Mouse (Mus musculus) heart, embryonic 14.5 days (tissue): Measurements from ENCODE around the gene Pfkfb4. TPM values are rescaled to one million over a fixed set of nuclear protein-coding genes. Genes with fewer than 3 reads are reported as not detected.
A peak's percentile ranks its signal among the peaks of the same experiment; 100 is the strongest.

Experiments used
- ATAC-seq: fragments of 200-750 bp; cut with Nextera tagmentation; 2 replicates; pipeline ENCODE4 v1.8.0; 2017; ENCODE audit warnings: low read depth, moderate TSS enrichment; ENCODE audit not compliant: insufficient number of reproducible peaks, insufficient read depth, low FRiP score
- H3K27ac ChIP-seq, 2 experiments: fragments of 200-500 bp in 1 of 2; fragments of 300-500 bp in 1 of 2; sonication (generic) in 1 of 2; replicated peaks in 1 of 2; 2 replicates each; pipeline ENCODE4 v1.5.1; 2012 to 2014; ENCODE audit warnings: low read depth in 2 of 2, low read length in 2 of 2, control low read depth in 1 of 2, mild to moderate bottlenecking in 1 of 2, mixed read lengths in 1 of 2; ENCODE audit not compliant: control insufficient read depth in 1 of 2, insufficient read depth in 1 of 2
- H3K27me3 ChIP-seq: fragments of 300-500 bp; sonication (generic); 2 replicates; pipeline ENCODE4 v1.6.1; 2014; ENCODE audit warnings: mild to moderate bottlenecking, low read length, control low read depth; ENCODE audit not compliant: control insufficient read depth, insufficient read depth
- H3K36me3 ChIP-seq: fragments of 300-500 bp; sonication (generic); 2 replicates; pipeline ENCODE4 v1.6.1; 2014; ENCODE audit warnings: mild to moderate bottlenecking, control low read depth, low read length, mixed read lengths; ENCODE audit not compliant: control insufficient read depth, insufficient read depth
- H3K4me1 ChIP-seq, 2 experiments: fragments of 200-500 bp in 1 of 2; fragments of 300-500 bp in 1 of 2; sonication (generic) in 1 of 2; 2 replicates each; pipeline ENCODE4 v1.6.1; 2012 to 2014; ENCODE audit warnings: low read length in 2 of 2, control low read depth in 1 of 2, mixed read lengths in 1 of 2; ENCODE audit not compliant: control insufficient read depth in 2 of 2, insufficient read depth in 2 of 2
- H3K4me2 ChIP-seq: fragments of 300-500 bp; sonication (generic); 2 replicates; pipeline ENCODE4 v1.6.1; 2014; ENCODE audit warnings: mild to moderate bottlenecking, low read length
- H3K4me3 ChIP-seq, 2 experiments: fragments of 200-500 bp in 1 of 2; fragments of 300-500 bp in 1 of 2; sonication (generic) in 1 of 2; 2 replicates each; pipeline ENCODE4 v1.5.1; 2012 to 2014; ENCODE audit warnings: low read length in 2 of 2, mild to moderate bottlenecking in 2 of 2, control low read depth in 1 of 2, low read depth in 1 of 2, moderate library complexity in 1 of 2; ENCODE audit not compliant: control insufficient read depth in 1 of 2, insufficient read depth in 1 of 2
- H3K9ac ChIP-seq: fragments of 300-500 bp; sonication (generic); 2 replicates; pipeline ENCODE4 v1.6.1; 2014; ENCODE audit warnings: mild to moderate bottlenecking, low read length
- H3K9me3 ChIP-seq: fragments of 300-500 bp; sonication (generic); 2 replicates; pipeline ENCODE4 v1.6.1; 2016; ENCODE audit warnings: low read length, control low read depth; ENCODE audit not compliant: control insufficient read depth
- WGBS: fragments of 180-500 bp; shearing (Covaris S2); extraction: QIAGEN DNeasy Blood & Tissue Kit; methylation state at CpG from one replicate; pipeline ENCODE4 v1.1.7; 2014; 5-methylcytosine and 5-hydroxymethylcytosine counted together
- polyA plus RNA-seq: library from polyadenylated mRNA; unstranded; fragments of >200 nt; fragmentation: Nextera tagmentation; extraction: Ambion mirVana; gene quantifications from 2 replicates; pipeline ENCODE4 v1.2.1, GENCODE M21; 2014

Gene Pfkfb4
- polyA plus RNA-seq, 1 experiment from 2014 or later, result 2.9 TPM

GRCm38 (mm10) chr9:109049996-109050673, 58.6 kb downstream of the Pfkfb4 start:
- Histone ChIP-seq H3K27ac (no peak overlapping the region), H3K27me3 (no peaks in the 10 kb centered on the region), H3K9me3 (no peaks in the 10 kb centered on the region), H3K9ac (no peak overlapping the region), H3K36me3 (peaks cover 41% of the 10 kb centered on the region), H3K4me1 (peaks cover 5 to 6% of the 10 kb centered on the region in 2 experiments), H3K4me2 (no peak overlapping the region), H3K4me3 (no peak overlapping the region)
- ATAC-seq, result no peak
- WGBS, result 84% methylated on average over 9 of the region's 9 CpGs

DNA sequence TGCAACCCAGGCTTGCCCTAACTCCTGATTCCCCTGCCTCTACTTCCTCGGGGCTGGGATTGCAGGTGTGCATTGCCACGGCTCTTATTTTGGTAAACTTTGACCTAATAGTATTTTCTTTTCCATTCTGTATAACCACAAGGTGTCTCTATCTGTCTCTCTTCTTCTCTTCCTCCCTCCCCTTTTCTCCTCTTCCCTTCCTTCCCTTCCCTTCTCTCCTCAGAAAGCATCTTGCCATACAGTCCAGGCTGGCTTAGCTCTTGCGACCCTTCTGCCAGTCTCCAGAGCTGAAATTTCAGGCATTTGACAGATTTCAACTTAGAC, 59.1 kb downstream of the Pfkfb4 start:
- Histone ChIP-seq H3K4me1 (peaks cover 8 to 11% of the 10 kb centered on the region in 2 experiments), H3K36me3 (peaks cover 41% of the 10 kb centered on the region), H3K27ac (no peak overlapping the region), H3K9ac (no peak overlapping the region), H3K4me3 (no peak overlapping the region), H3K9me3 (no peaks in the 10 kb centered on the region), H3K27me3 (no peaks in the 10 kb centered on the region), H3K4me2 (no peak overlapping the region)
- 75% methylated on average over 3 of the region's 3 CpGs for WGBS
- ATAC-seq, result no peak

GRCm38 (mm10) chr9:109051011-109051501, 59.5 kb downstream of the Pfkfb4 start:
- Histone ChIP-seq H3K9me3 (no peaks in the 10 kb centered on the region), H3K27ac (no peak overlapping the region), H3K4me1 (peaks cover 8 to 12% of the 10 kb centered on the region in 2 experiments), H3K4me2 (no peak overlapping the region), H3K9ac (no peak overlapping the region), H3K36me3 (peaks cover 45% of the 10 kb centered on the region), H3K4me3 (no peak overlapping the region), H3K27me3 (no peaks in the 10 kb centered on the region)
- no peak for ATAC-seq
- WGBS, result 84% methylated on average over 13 of the region's 13 CpGs

DNA sequence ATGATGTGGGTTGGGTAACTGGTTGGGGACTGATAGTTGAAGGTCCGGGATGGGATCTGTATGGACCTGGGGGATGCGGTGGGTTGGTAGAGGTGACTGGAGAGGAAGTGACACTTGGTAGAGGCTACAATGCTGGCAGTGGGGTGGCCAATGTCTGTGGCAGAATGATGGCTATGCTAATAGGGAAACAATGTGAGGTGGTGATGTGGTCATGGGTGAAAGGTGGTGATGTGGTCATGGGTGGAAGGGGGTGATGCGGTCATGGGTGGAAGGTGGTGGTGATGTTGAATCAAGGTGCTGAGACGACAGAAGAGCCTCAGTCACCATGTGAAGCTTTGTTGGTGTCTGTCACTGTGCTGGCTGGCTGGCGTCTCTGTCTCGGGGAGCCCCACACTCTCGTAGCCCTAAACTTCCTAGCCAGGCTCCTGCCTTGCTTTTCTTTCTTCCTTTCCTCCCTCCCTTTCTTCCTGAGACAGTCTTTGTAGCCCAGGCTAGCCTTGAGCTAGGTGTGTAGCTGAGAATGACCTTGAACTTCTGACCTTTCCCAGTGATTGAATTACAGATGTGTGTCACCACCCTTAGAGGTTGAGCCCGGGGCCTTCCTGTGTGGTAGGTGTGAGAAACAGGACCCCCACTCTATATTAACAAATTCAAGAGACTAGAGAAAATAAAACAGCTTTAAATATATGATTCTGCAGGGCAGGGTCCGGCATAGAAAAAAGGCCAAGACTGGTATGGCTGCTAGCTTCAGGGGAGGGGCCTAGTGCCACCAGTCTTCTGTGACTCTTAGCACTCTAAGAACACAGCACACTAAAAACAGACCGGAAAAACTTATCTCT, 60.3 kb downstream of the Pfkfb4 start:
- Histone ChIP-seq H3K4me1 (peaks cover 8 to 12% of the 10 kb centered on the region in 2 experiments), H3K4me2 (no peak overlapping the region), H3K36me3 (peaks cover 54% of the 10 kb centered on the region), H3K4me3 (no peak overlapping the region), H3K9ac (no peak overlapping the region), H3K27me3 (no peaks in the 10 kb centered on the region), H3K9me3 (no peaks in the 10 kb centered on the region), H3K27ac (no peak overlapping the region)
- 86% methylated on average over 10 of the region's 10 CpGs for WGBS
- ATAC-seq, result no peak

DNA sequence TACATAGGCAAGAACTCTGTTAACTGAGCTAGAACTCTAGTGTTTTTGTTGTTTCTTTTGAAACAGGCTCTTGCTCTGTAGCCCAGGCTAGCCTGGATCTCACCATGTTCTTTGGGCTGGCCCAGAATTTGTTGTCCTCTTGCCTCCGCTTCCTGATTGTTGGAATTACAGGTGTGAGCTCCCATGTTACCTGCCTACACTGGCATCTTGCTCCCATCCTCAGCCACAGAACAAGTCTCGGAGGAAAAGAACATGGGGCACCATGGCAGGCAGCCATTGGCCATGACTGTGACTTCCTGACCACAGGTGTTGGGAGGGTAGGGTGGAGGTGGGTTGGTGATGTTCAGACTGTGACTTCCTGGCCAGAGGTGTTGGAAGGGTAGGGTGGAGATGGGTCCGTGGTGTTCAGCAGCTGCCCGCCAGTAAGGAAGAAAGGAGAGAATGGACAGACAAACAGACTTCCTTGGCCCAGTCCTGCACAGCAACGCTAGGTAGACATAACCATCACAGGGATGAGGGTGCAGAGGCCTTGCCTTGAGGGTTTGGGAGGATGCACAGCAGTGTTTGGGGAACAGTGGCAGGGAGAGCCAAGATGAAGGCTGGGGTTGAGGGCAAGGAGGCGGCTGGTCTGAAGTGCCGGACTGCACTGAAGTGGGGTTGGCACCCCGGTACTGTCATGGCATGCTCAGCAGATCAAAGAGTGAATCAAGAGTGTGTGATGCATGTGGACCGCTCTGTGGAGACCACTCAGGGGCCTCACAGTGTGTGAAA, 61.1 kb downstream of the Pfkfb4 start:
- WGBS, result 90% methylated on average over 9 of the region's 9 CpGs
- Histone ChIP-seq H3K4me3 (no peak overlapping the region), H3K4me1 (peaks cover 8 to 12% of the 10 kb centered on the region in 2 experiments), H3K9me3 (no peaks in the 10 kb centered on the region), H3K27me3 (no peaks in the 10 kb centered on the region), H3K4me2 (no peak overlapping the region), H3K27ac (no peak overlapping the region), H3K9ac (no peak overlapping the region), H3K36me3 (peaks cover 62% of the 10 kb centered on the region)
- ATAC-seq, result no peak

GRCm38 (mm10) chr9:109053366-109053765, 61.8 kb downstream of the Pfkfb4 start:
- Histone ChIP-seq H3K4me3 (no peak overlapping the region), H3K27me3 (no peaks in the 10 kb centered on the region), H3K4me2 (no peak overlapping the region), H3K4me1 (peaks cover 8 to 13% of the 10 kb centered on the region in 2 experiments), H3K9ac (no peak overlapping the region), H3K36me3 (peaks cover 63% of the 10 kb centered on the region), H3K27ac (no peak overlapping the region), H3K9me3 (no peaks in the 10 kb centered on the region)
- ATAC-seq, result no peak
- WGBS, result 82% methylated on average over 3 of the region's 3 CpGs

- H3K4me3 ChIP-seq, result no peak overlapping the region
- H3K4me2 ChIP-seq, result no peak overlapping the region
- no peak overlapping the region for H3K9ac ChIP-seq
- 75% methylated on average over 6 of the region's 6 CpGs for WGBS
- no peak for ATAC-seq
- no peaks in the 10 kb centered on the region for H3K27me3 ChIP-seq
- peak overlapping the region in 1 of 2 experiments; percentile 75; a peak in 2 of 4 replicates for H3K27ac ChIP-seq
- H3K4me1 ChIP-seq, result peaks cover 11 to 18% of the 10 kb centered on the region in 2 experiments
- H3K36me3 ChIP-seq, result peaks cover 62% of the 10 kb centered on the region
- no peaks in the 10 kb centered on the region for H3K9me3 ChIP-seq
These were observed 62.3 kb downstream of the Pfkfb4 start for GRCm38 (mm10) chr9:109053851-109054250.
